Mouse (Mus musculus) Muller cell, postnatal 12 days (primary cell): Measurements from ENCODE around the gene C2cd4a.

Source experiments
- DNase-seq: peaks from one replicate; pipeline ENCODE4 v3.0.0-alpha.2; 2015; ENCODE audit errors: inconsistent ontology term

The C2cd4a gene

DNA sequence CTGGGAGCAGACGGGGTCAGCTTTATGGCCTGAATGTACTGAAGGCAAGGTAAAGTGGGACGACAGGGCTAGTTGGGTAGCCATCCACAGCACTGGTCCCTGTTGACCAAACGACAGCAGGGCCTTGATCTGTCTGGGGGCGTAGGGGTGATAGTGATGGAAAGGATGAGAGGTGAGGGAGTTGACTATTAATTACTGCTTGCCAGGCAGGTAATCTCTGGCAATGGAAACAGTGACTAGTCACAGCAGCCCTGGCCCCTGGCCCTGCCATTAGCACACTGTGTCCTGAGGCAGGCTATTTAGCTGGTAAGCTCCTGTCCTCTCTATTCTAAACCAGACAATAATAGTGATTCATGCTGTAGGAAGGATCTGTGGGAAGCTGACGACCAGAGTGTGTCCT lies 39.7 kb downstream of the C2cd4a start:
- peak; percentile 3 for DNase-seq

DNA sequence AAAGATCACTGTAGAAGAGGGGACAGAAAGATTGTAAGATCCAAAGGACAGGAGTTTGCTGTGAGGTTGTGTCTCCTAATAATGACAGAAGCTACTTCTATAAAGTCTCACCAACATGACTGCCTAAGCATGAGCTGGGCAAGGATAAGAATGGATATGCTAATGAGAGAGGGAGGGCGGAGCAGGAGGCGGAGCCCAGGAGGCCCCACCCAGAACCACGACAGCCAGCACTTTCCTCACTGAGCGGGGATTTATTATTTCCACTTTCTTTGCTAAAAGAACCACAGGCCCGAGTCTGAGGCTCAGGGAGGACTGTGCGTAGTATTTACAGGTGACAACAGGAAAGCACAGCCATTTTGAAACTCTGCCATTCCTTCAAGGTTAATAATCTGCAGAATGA lies 44.5 kb downstream of the C2cd4a start:
- no peak for DNase-seq

DNA sequence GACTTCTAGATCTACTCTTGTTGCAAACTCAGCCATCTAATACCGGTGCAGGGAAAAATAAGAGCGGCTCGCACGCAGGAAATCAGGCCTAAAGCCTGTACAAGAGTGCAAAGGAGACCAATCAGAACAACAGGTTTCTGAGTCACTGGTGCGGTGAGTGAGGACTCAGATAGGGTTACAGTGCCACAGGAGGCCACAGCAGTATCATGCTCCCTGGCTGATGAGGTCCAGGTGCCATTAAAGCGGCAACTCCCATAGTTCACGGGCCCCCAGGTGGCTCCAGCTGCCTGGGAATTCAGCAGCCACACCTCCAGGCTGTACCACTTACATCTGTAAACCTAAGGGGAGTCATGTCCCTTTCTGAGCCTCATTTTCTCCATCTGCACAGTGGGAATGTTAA lies 45.8 kb downstream of the C2cd4a start:
- no peak for DNase-seq

DNA sequence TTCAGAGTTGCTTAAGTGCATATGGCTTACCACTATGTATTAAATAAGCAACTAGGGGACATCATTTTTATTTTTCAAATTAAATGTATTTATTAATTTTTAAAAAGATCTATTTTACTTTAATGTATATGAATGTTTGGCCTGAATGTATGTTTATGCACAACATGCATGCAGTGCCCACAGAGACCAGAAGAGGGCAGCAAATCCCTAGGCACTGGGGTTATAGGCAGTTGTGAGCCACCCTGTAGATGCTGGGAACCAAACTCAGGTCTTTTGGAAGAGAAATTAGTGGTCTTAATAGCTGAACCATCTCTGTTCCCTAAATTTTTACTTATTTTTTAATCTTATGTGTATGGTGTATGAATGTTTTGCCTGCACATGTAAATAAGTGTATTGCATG lies 48.2 kb downstream of the C2cd4a start:
- no peak for DNase-seq

DNA sequence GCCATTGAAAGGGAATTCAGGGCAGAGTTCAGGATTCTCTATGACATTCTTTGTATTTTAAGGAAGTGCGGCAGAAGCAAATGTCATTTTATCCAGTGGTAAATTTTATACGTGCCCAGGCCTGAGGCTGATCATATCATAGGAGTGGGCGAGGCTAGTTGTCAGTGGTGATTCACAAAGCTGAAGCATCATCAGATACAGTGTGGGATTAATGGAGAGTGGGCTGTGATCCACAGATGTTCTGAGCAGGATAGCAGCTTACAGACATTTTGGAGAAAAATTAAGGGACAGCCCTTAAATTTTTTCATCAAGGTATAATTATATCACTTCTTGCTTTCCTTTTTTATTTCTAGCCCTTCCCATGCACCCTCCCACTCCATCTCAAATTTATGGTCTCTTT lies 48.7 kb downstream of the C2cd4a start:
- DNase-seq: no peak

DNA sequence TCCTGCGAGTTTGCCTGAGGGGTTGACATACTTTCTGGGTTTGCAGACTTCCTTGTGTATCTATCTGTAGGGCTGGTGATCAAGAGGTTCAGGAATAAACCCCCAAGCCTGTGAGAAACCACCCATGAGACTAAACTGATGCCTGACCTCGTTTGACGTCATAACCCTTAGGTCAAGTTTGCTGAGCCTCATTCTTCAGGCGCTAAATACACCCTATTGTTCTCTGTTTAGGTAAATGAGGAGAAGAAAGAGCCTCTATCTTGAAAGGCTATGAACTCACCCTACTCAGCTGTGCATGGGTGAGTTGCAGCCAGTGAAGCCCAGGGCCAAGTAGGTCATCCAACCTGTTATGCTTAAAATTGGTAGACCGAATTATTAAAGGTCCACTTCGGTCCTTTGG lies 49.3 kb downstream of the C2cd4a start:
- peak; percentile 56 for DNase-seq
